Mouse (Mus musculus) brown adipose tissue, adult 24 weeks (tissue): ENCODE data around the gene Slamf8. TPM values are rescaled to one million over a fixed set of nuclear protein-coding genes. Genes with fewer than 3 reads are reported as not detected.

Experiments used
- H3K27ac ChIP-seq: fragments of 200-500 bp; replicated peaks from 2 replicates; pipeline ENCODE4 v1.5.1; 2012; ENCODE audit warnings: low read depth, mild to moderate bottlenecking, low read length
- H3K4me1 ChIP-seq: fragments of 200-500 bp; 2 replicates; pipeline ENCODE4 v1.6.1; 2012; ENCODE audit warnings: low read length, mixed read lengths; ENCODE audit not compliant: control insufficient read depth, insufficient read depth, insufficient read length
- H3K4me3 ChIP-seq: fragments of 200-500 bp; 2 replicates; pipeline ENCODE4 v1.5.1; 2012; ENCODE audit warnings: low read depth, mild to moderate bottlenecking, low read length, moderate library complexity; ENCODE audit not compliant: insufficient read depth
- polyA plus RNA-seq: library from polyadenylated mRNA; stranded (reverse); fragments of >200 nt; gene quantifications from 2 replicates; pipeline ENCODE4 v1.2.4, GENCODE M21; 2012; ENCODE audit not compliant: missing spikeins, insufficient read depth, insufficient read length

Slamf8 gene
- polyA plus RNA-seq, 1 experiment = not detected

- Histone ChIP-seq H3K4me3 (no peak overlapping the region), H3K27ac (no peak overlapping the region), H3K4me1 (peaks cover 5% of the 10 kb centered on the region; the same call in 1 of the 2 replicates)
Observed at GRCm38 (mm10) chr1:172566131-172566530, 24.2 kb downstream of the Slamf8 start.

DNA sequence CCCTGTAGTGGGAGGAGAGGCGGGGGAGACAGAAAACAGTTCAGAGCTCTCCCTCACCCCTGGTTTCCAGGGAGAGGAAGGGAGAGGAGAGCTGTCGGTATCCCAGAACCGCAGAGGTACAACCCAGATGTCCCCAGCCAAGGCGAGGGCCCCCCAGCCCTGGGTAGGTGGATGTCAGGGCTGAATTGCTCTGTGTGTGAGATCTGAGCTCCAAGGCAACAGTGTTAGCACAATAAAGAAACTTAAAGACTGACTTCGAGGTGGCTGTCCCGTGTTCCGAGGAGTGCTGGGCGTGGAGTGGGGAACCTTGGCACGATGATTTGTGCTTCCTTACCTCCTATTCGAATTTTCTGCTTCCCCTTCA is 26.9 kb downstream of the Slamf8 start:
- H3K27ac ChIP-seq = no peak overlapping the region
- peaks cover 7% of the 10 kb centered on the region for H3K4me1 ChIP-seq
- peak overlapping the region; percentile 73 for H3K4me3 ChIP-seq

DNA sequence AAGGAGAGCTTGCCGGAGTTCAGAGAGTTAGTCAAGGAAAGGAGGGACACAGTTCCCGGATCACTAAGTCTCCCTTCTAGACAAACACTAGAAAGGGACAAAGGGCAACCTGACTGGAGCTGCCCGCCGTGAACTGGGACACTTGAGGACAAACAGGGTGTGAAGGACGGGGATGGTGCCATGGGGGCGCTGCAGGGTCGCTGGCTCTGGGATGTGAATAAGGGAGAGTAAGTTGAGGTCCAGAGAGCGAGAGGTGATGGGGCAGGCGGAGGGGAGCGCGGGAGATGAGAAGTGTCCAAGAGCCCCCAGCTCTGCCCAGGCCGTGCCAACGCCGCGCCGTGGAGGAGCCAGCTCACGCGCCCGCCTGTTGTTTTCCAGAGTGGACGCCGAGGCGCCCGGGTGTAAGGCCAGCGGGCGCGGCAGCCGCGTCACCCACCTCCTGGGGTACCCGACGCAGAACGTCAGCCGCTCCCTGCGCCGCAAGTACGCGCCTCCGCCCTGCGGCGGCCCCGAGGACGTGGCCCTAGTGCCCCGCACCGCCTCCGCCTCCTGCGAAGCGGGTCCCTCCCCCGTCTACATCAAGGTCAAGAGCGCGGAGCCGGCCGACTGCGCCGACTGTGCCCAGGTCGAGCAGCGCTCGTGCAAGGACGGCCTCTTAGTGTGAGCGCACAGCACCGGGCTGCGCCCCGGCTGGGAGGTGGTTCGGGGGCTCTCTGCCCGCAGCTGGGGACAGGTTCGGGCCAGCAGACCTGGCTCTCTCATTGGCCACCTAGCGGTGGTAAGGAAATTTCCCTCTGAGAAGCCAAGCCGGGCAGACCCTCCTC is 27.5 kb downstream of the Slamf8 start:
- Histone ChIP-seq H3K4me1 (peaks cover 7% of the 10 kb centered on the region), H3K27ac (no peak overlapping the region; the same call in 1 of the 2 replicates), H3K4me3 (peak overlapping the region; percentile 73)

- Histone ChIP-seq H3K4me3 (no peak within 1 kb of the TSS), H3K4me1 (peaks cover 17% of the 10 kb centered on the region), H3K27ac (no peak within 1 kb of the TSS)
Observed at GRCm38 (mm10) chr1:172555638-172556037, 34.7 kb downstream of the Slamf8 start, which contains the start of gene Vsig8. TSS of gene Vsig8 (plus strand) at chr1:172555938.

- H3K4me3 ChIP-seq = no peak overlapping the region
- peaks cover 16% of the 10 kb centered on the region for H3K4me1 ChIP-seq
- H3K27ac ChIP-seq = peak overlapping the region; percentile 61
Observed at GRCm38 (mm10) chr1:172552623-172553022, 37.7 kb downstream of the Slamf8 start.

DNA sequence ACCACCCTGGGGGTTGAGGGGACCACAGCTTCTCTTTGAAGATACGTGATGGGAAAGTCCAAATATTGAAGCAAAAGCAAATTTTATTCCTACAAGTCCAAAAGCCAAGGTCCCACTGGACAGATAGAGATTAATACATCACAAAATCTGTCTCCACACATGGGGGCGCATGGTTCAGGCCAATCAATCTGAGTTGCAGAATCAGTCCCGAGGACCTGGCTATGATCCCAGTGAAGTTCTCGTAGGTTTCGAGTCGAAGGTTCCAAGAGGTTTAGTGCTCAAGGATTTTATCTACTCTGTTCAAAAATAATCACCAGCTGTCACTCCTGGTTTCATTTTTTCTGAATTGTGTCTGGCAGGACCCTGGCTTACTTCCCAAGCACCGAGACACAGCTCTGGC is 39.4 kb downstream of the Slamf8 start:
- H3K4me1 ChIP-seq = peaks cover 16% of the 10 kb centered on the region
- peak overlapping the region; percentile 61 for H3K27ac ChIP-seq
- H3K4me3 ChIP-seq = peak overlapping the region; percentile 50

DNA sequence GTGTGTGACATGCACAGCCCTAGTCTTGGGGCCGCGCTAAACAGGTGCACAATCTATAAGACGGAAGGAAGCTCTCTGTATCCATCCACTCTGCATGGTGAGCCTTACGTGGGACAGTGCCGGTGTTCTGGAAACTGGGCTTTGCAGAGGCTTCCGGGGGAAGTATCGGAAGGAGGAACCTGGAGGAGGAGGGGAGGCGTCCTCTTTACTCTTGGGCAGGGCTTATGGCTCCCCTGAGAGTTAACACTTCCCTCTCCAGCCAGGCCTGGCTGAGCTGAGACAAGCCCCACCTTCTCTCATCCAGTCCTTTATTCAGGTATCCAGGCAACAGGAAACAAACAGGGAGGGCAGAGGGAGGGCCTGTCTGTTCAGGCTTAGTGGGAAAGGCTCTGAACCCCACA is 39.8 kb downstream of the Slamf8 start:
- Histone ChIP-seq H3K27ac (peak overlapping the region; percentile 61), H3K4me3 (peak overlapping the region; percentile 50), H3K4me1 (peaks cover 16% of the 10 kb centered on the region)

DNA sequence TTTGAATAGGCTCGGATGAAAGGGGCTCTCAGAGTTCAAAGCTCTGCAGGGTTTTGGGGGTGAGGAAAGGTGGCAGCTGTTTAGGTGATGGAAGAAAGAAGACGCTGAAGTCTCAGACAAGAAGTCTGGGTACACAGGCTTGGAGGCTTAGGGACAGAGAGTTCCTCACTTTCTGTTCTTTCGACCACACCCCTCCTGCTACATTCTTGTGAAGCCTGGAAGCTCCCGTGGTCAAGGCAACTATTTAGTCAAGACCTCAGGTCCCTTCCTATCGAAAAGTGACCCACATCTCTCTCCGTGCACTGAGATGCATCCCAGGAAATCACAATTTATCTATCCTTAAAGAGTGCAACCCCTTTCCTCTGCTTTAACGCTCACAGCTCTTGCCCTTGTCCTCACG is 40.7 kb downstream of the Slamf8 start:
- H3K4me3 ChIP-seq = peak overlapping the region; percentile 50
- peaks cover 16% of the 10 kb centered on the region for H3K4me1 ChIP-seq
- no peak overlapping the region for H3K27ac ChIP-seq

- no peak overlapping the region for H3K27ac ChIP-seq
- H3K4me1 ChIP-seq = peaks cover 16% of the 10 kb centered on the region
- 0 out of 2 replicates have a peak overlapping the region, but pooled peaks have one; percentile 50 for H3K4me3 ChIP-seq
Observed at GRCm38 (mm10) chr1:172549314-172549713, 41.1 kb downstream of the Slamf8 start.

DNA sequence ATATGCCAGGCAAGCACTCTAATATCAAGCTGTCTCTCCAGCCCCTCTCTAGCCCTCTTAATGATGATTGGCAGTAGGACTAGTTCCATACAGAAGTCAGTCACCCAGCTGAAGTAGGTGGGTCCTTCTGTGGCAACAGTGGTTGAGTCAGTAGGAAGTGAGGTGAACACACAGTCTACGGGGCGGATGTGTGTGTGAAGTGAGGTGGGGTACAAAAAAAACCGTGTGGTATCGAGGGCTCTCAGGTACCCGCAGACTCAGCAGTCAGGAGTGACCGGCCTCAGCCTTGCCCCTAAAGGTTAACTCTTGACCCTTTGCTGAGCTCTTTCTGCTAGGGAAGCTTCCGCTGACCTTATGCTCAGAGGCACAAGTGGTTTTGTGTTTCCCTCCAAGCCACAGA is 41.9 kb downstream of the Slamf8 start:
- Histone ChIP-seq H3K4me3 (no peak overlapping the region), H3K27ac (no peak overlapping the region), H3K4me1 (peaks cover 16% of the 10 kb centered on the region)

- H3K27ac ChIP-seq = no peak overlapping the region
- H3K4me3 ChIP-seq = no peak overlapping the region
- peaks cover 4% of the 10 kb centered on the region for H3K4me1 ChIP-seq
Observed at GRCm38 (mm10) chr1:172546062-172546461, 44.3 kb downstream of the Slamf8 start.

DNA sequence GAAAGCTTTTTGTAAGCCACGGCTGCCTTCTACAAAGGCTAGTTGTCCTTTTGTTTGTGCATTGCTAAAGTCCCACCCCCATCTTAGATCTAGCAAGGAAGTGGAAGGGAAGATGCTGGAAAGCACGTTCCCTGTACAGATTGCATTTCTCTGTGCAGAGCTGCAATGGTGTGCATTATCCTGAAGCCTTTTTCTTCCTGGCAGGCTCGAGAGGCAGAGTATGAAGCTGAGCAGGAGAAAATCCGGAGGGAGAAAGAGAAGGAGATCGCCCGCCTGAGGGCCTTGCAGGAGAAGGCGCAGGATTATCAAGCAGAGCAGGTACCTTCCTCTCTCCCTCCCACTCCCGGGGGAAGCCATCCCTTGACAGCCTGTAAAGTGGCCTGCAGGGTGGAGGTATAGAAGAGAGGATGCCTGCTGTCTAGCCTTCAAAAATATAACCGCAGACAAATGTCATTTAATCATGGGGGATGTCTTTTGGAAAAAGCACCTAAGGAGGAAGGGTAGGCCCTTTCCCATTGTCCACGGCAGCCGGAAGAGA is 50.0 kb downstream of the Slamf8 start:
- H3K4me1 ChIP-seq = no peaks in the 10 kb centered on the region
- no peak overlapping the region for H3K27ac ChIP-seq
- H3K4me3 ChIP-seq = no peak overlapping the region

DNA sequence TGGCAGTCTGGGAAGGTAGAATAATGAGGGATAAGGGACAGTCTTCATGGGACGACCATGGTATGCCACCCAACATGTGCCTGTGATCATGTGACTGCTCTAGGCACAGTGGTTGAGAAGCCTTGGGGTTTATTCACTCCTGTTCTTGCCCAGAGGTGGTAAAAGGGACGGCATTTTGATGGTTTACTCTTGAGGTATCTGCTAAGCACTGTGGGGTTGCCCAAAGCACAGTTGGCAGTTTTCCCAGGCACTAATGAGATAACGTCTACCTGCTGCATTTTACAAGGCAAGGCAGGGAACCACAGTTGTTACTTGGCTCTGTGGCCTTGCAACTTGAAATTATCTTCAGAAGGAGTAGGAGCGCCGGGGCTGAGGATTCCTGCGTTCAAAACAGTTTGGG is 50.5 kb downstream of the Slamf8 start:
- Histone ChIP-seq H3K4me3 (no peak overlapping the region), H3K27ac (no peak overlapping the region), H3K4me1 (no peaks in the 10 kb centered on the region)

GRCm38 (mm10) chr1:172535116-172535515 is 55.3 kb downstream of the Slamf8 start:
- H3K4me1 ChIP-seq = no peaks in the 10 kb centered on the region
- no peak overlapping the region for H3K27ac ChIP-seq
- H3K4me3 ChIP-seq = no peak overlapping the region

- H3K27ac ChIP-seq = no peak overlapping the region
- no peaks in the 10 kb centered on the region for H3K4me1 ChIP-seq
- H3K4me3 ChIP-seq = no peak overlapping the region
Observed at GRCm38 (mm10) chr1:172532551-172532950, 57.8 kb downstream of the Slamf8 start.
